Mouse (Mus musculus): ENCODE results near the gene Gm21974. TPM values are rescaled to one million over a fixed set of nuclear protein-coding genes. Genes with fewer than 3 reads are reported as not detected.
A peak's percentile ranks its signal among the peaks of the same experiment; 100 is the strongest.

The Gm21974 gene
- polyA plus RNA-seq, 1 experiment = not detected

DNA sequence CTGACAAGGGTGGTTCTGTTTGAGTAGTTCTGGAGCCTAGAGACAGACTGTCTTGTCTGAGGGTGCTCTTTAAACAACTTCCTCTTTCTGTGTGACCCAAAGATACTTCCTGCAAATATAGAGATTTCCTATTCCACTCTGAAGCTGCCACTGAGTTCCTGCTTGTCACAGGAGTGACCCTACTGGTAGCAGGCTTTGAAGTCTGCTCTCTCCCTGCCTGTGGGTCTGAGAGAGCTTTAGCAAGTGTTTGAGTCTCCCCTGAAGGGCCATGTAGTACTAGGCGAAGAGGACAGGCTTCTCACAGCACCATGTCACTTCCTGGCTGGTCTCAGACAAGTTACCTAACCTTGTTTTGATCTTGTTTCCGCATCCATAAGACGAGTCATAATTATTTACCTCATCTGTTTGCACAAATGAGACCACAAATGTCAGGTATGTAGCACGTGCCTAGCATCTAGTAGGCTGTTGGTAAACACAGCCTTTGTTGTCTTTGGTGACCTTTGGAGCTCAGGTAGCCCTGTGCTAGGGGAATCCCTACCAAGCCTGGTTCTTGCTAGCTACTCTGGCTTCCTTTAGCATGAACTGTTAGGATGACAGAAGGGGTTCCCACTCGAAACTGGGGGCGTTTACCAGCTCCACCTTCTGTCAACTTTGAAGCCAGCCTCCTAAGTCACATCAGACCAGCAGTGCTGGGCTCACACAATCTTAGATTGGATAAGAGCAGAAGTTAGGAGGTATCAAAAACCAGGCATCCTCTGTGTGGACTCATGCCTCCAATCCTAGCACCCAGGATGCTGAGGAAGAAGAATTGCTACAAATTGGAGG is 27.4 kb upstream of the Gm21974 start:
- H3K9me3 ChIP-seq (replicated peaks; ENCODE audit: control insufficient read depth, insufficient read depth, low read length, poor library complexity, severe bottlenecking) = no peaks in the 10 kb centered on the region
- H3K9ac ChIP-seq (ENCODE audit: low read depth, poor library complexity, severe bottlenecking) = no peak overlapping the region
- H3K27me3 ChIP-seq (ENCODE audit: control insufficient read depth, insufficient read depth, low read length, poor library complexity, severe bottlenecking) = no peaks in the 10 kb centered on the region
- no peak overlapping the region for H3K27ac ChIP-seq (ENCODE audit: insufficient read depth, low read length)
- no peak overlapping the region for H3K4me3 ChIP-seq (ENCODE audit: low read depth, low read length)
- peaks cover 16% of the 10 kb centered on the region for H3K36me3 ChIP-seq (ENCODE audit: control insufficient read depth, insufficient read depth, low read length, poor library complexity, severe bottlenecking)
- peaks cover 4% of the 10 kb centered on the region for H3K4me1 ChIP-seq (ENCODE audit: control insufficient read depth, insufficient read depth, low read length)
- TF ChIP-seq POLR2A (IDR thresholded peaks at IDR 0.05; ENCODE audit: insufficient read depth, low read length) = no peak
- TF ChIP-seq CTCF (IDR thresholded peaks at IDR 0.05; ENCODE audit: low read depth, low read length) = no peak
- TF ChIP-seq EP300 (IDR thresholded peaks at IDR 0.05; ENCODE audit: insufficient read depth, low read depth, low read length) = no peak

DNA sequence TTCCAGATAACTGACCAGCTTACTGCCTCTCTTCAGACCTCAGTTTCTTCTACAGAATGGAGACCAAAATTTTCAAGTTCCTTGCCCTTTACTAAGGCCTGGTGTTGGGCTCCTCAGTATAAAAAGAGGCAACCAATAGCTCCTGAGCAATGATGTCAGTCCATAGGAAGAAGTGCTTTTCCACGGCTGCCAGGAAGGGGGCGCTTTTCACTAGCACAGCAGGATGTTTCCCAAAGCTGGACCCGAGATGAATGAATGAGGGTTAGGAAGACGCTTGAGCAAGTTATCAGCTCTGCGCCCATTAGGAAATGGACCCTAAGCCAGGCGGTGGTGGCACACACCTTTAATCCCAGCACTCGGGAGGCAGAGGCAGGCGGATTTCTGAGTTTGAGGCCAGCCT is 26.3 kb upstream of the Gm21974 start:
- Histone ChIP-seq H3K9me3 (replicated peaks; ENCODE audit: control insufficient read depth, insufficient read depth, low read length, poor library complexity, severe bottlenecking) (no peaks in the 10 kb centered on the region), H3K27me3 (ENCODE audit: control insufficient read depth, insufficient read depth, low read length, poor library complexity, severe bottlenecking) (no peaks in the 10 kb centered on the region), H3K4me3 (ENCODE audit: low read depth, low read length) (no peak overlapping the region), H3K9ac (ENCODE audit: low read depth, poor library complexity, severe bottlenecking) (no peak overlapping the region), H3K36me3 (ENCODE audit: control insufficient read depth, insufficient read depth, low read length, poor library complexity, severe bottlenecking) (peaks cover 19% of the 10 kb centered on the region), H3K27ac (ENCODE audit: insufficient read depth, low read length) (no peak overlapping the region), H3K4me1 (ENCODE audit: control insufficient read depth, insufficient read depth, low read length) (peaks cover 3% of the 10 kb centered on the region)
- peak; percentile 76 for TF ChIP-seq CTCF (IDR thresholded peaks at IDR 0.05; ENCODE audit: low read depth, low read length)
- TF ChIP-seq EP300 (IDR thresholded peaks at IDR 0.05; ENCODE audit: insufficient read depth, low read depth, low read length) = no peak

DNA sequence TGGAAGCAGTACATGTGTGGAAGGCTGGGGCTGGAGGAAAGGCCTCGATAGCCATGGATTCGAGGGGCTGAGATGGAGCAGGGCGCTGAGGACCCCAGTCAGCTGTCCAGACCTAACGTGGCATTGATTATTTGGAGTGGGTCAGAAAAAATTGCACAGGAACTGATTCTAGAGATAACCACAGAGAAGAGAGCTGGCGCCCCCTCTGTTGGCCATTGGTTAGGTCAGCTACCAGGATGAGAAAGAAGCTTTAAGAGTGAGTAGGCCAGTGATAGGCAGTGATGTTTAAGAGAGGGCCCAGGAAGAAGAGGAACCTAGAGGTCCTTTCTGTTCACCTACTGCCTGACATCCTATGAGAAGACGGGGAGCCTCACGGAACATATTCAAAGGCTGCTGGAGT is 24.0 kb upstream of the Gm21974 start:
- Histone ChIP-seq H3K9ac (ENCODE audit: low read depth, poor library complexity, severe bottlenecking) (no peak overlapping the region), H3K9me3 (replicated peaks; ENCODE audit: control insufficient read depth, insufficient read depth, low read length, poor library complexity, severe bottlenecking) (no peaks in the 10 kb centered on the region), H3K27me3 (ENCODE audit: control insufficient read depth, insufficient read depth, low read length, poor library complexity, severe bottlenecking) (no peaks in the 10 kb centered on the region), H3K27ac (ENCODE audit: insufficient read depth, low read length) (peak overlapping the region; percentile 8; the same call in 1 of the 2 replicates), H3K4me3 (ENCODE audit: low read depth, low read length) (no peak overlapping the region), H3K36me3 (ENCODE audit: control insufficient read depth, insufficient read depth, low read length, poor library complexity, severe bottlenecking) (peaks cover 25% of the 10 kb centered on the region), H3K4me1 (ENCODE audit: control insufficient read depth, insufficient read depth, low read length) (no peaks in the 10 kb centered on the region)
- TF ChIP-seq CTCF (IDR thresholded peaks at IDR 0.05; ENCODE audit: low read depth, low read length) (peak; percentile 11), EP300 (IDR thresholded peaks at IDR 0.05; ENCODE audit: insufficient read depth, low read depth, low read length) (no peak)

DNA sequence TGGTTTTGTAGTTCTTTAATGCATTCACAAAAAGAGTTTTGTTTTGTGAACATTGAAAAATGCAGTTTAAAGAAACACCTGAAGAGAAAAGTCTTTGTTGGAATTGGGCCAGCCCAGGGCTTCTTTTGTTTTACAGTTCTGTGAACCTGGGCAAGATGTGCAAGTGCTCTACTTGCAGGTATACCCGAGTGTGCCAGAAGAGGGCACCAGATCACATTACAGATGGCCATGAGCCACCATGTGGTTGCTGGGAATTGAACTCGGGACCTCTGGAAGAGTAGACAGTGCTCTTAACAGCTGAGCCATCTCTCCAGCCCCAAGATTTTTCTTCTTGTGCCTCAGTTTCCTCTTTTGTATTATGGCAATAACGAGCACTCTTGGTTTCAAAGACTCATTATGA is 22.9 kb upstream of the Gm21974 start:
- H3K27ac ChIP-seq (ENCODE audit: insufficient read depth, low read length) = peak overlapping the region; percentile 96
- no peak overlapping the region for H3K9ac ChIP-seq (ENCODE audit: low read depth, poor library complexity, severe bottlenecking)
- no peaks in the 10 kb centered on the region for H3K4me1 ChIP-seq (ENCODE audit: control insufficient read depth, insufficient read depth, low read length)
- H3K36me3 ChIP-seq (ENCODE audit: control insufficient read depth, insufficient read depth, low read length, poor library complexity, severe bottlenecking) = peaks cover 25% of the 10 kb centered on the region
- no peaks in the 10 kb centered on the region for H3K27me3 ChIP-seq (ENCODE audit: control insufficient read depth, insufficient read depth, low read length, poor library complexity, severe bottlenecking)
- no peak overlapping the region for H3K4me3 ChIP-seq (ENCODE audit: low read depth, low read length)
- TF ChIP-seq POLR2A (IDR thresholded peaks at IDR 0.05; ENCODE audit: insufficient read depth, low read length) = no peak
- no peak for TF ChIP-seq EP300 (IDR thresholded peaks at IDR 0.05; ENCODE audit: insufficient read depth, low read depth, low read length)
- peak; percentile 67 for TF ChIP-seq CTCF (IDR thresholded peaks at IDR 0.05; ENCODE audit: low read depth, low read length)
- no peaks in the 10 kb centered on the region for H3K9me3 ChIP-seq (replicated peaks; ENCODE audit: control insufficient read depth, insufficient read depth, low read length, poor library complexity, severe bottlenecking)

DNA sequence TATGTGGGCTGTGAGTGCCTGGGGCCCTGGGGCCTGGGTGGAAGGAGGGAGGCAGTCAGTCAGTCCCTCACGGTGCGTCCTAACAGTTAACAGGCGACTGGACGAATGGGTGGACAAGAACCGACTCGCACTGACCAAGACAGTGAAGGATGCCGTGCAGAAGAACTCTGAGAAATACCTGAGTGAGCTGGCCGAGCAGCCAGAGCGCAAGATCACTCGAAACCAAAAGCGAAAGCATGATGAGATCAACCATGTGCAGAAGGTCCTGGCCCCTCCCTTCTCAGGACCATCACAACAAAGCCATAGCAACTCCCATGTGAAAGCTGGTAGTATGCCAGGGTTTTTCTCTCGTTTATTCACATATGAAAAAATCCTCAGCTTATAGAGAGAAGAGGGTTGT is 20.0 kb upstream of the Gm21974 start:
- Histone ChIP-seq H3K27ac (ENCODE audit: insufficient read depth, low read length) (no peak overlapping the region), H3K4me1 (ENCODE audit: control insufficient read depth, insufficient read depth, low read length) (no peaks in the 10 kb centered on the region), H3K9me3 (replicated peaks; ENCODE audit: control insufficient read depth, insufficient read depth, low read length, poor library complexity, severe bottlenecking) (no peaks in the 10 kb centered on the region), H3K27me3 (ENCODE audit: control insufficient read depth, insufficient read depth, low read length, poor library complexity, severe bottlenecking) (no peaks in the 10 kb centered on the region), H3K36me3 (ENCODE audit: control insufficient read depth, insufficient read depth, low read length, poor library complexity, severe bottlenecking) (peaks cover 22% of the 10 kb centered on the region), H3K9ac (ENCODE audit: low read depth, poor library complexity, severe bottlenecking) (no peak overlapping the region), H3K4me3 (ENCODE audit: low read depth, low read length) (no peak overlapping the region)
- TF ChIP-seq EP300 (IDR thresholded peaks at IDR 0.05; ENCODE audit: insufficient read depth, low read depth, low read length) = no peak
- no peak for TF ChIP-seq POLR2A (IDR thresholded peaks at IDR 0.05; ENCODE audit: insufficient read depth, low read length)
- no peak for TF ChIP-seq CTCF (IDR thresholded peaks at IDR 0.05; ENCODE audit: low read depth, low read length)

DNA sequence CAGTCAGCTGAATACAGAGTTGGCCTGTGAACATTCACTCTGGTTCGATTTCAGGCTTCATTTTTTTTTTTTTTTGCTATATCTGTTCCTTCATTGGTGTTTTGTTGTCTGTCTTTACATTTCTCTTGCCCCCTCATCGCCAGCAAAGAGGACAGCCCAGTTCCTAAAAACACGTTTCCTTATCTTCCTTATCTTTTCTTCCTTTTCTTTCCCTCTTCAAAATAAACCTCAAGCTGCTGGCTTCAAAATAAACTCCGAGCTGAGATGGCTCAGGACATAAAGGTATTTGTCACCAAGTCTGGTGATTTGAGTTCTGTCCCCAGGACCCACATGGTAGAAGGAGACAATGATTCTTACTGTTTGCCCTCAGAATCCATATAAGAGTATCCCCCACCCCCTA is 17.7 kb upstream of the Gm21974 start:
- Histone ChIP-seq H3K27me3 (ENCODE audit: control insufficient read depth, insufficient read depth, low read length, poor library complexity, severe bottlenecking) (no peaks in the 10 kb centered on the region), H3K9me3 (replicated peaks; ENCODE audit: control insufficient read depth, insufficient read depth, low read length, poor library complexity, severe bottlenecking) (no peaks in the 10 kb centered on the region), H3K9ac (ENCODE audit: low read depth, poor library complexity, severe bottlenecking) (peak overlapping the region; percentile 83), H3K4me3 (ENCODE audit: low read depth, low read length) (peak overlapping the region; percentile 45), H3K4me1 (ENCODE audit: control insufficient read depth, insufficient read depth, low read length) (no peaks in the 10 kb centered on the region), H3K36me3 (ENCODE audit: control insufficient read depth, insufficient read depth, low read length, poor library complexity, severe bottlenecking) (peaks cover 35% of the 10 kb centered on the region), H3K27ac (ENCODE audit: insufficient read depth, low read length) (peak overlapping the region; percentile 89)
- no peak for TF ChIP-seq CTCF (IDR thresholded peaks at IDR 0.05; ENCODE audit: low read depth, low read length)
- TF ChIP-seq POLR2A (IDR thresholded peaks at IDR 0.05; ENCODE audit: insufficient read depth, low read length) = no peak
- no peak for TF ChIP-seq EP300 (IDR thresholded peaks at IDR 0.05; ENCODE audit: insufficient read depth, low read depth, low read length)
